Mouse (Mus musculus) splenic B cell, adult 2 months (primary cell): Measurements from ENCODE around the gene Gak.

Experiments used
- DNase-seq: peaks from one replicate; pipeline ENCODE4 v3.0.0-alpha.2; 2011; ENCODE audit warnings: low read depth, low spot score
- H3K27me3 ChIP-seq: 2 replicates; pipeline ENCODE4 v1.6.1; 2012; ENCODE audit warnings: mild to moderate bottlenecking, low read length, moderate library complexity, mixed read lengths; ENCODE audit not compliant: control insufficient read depth, poor library complexity, insufficient read depth, severe bottlenecking
- H3K36me3 ChIP-seq: 2 replicates; pipeline ENCODE4 v1.6.1; 2012; ENCODE audit warnings: mild to moderate bottlenecking, low read length, moderate library complexity, mixed read lengths; ENCODE audit not compliant: control insufficient read depth, poor library complexity, insufficient read depth, severe bottlenecking

The Gak gene

GRCm38 (mm10) chr5:108522597-108522996 lies 107.0 kb downstream of the Gak start:
- no peak for DNase-seq
- H3K27me3 ChIP-seq = no peaks in the 10 kb centered on the region
- no peaks in the 10 kb centered on the region for H3K36me3 ChIP-seq

DNA sequence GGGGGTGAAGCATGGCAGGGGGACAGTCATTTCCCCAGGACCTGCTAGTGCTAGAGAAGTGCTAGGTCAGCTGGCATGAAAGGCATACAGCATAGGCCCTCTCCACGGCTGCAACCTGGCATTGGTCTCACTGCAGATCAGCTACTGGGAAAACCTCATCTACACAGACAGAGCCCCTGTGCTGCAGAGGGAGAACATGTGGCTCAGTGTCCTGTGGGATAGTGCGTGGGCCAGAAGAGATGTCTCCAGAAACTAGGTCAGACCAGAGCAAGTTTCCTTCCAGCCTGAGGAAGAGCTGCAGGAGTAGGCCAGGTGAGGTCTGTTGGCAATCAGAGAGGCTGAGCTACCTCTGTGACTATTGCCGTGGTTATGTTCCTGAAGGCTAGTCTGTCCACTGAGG lies 107.7 kb downstream of the Gak start:
- Histone ChIP-seq H3K36me3 (no peaks in the 10 kb centered on the region), H3K27me3 (no peaks in the 10 kb centered on the region)
- DNase-seq = no peak

DNA sequence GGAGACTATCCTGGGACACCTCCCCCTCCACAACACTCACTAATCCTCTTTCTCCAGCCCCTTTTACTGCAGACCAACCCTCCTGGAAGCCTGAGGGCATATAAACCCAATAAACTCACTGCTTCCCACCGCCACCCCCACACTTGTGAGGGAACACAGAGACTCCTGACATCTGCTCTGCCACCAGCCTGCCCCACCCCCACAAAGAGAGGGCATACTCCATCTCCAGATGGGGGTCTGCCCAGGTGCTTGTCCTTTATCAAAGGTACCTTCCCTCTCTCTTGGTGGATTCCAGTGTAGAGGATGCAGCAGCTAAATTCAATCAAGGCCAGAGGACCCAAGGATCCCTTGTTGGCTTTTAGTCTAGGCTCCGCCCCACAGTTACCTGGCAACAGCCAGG lies 108.5 kb downstream of the Gak start:
- DNase-seq = no peak
- Histone ChIP-seq H3K27me3 (no peaks in the 10 kb centered on the region), H3K36me3 (no peaks in the 10 kb centered on the region)

DNA sequence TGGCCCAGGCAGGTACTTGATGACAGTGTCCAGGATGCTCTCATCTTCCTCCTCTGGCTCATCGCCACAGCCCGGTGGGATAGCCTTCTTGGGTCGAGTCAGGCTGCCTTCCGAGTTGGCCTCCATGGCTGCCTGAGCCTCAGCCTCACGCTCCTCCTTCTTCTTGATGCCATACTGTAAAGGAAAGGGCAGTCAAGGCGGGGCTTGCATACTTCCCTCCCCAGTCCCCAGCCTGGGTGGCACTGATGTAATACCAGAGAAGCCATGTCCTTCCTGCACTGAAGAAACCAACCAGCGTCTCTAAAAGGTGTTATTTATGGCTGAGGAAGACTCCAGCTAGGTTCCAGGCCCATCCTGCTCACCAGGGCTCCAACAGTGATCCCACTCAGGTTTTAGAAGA lies 109.4 kb downstream of the Gak start:
- no peaks in the 10 kb centered on the region for H3K27me3 ChIP-seq
- DNase-seq = no peak
- no peaks in the 10 kb centered on the region for H3K36me3 ChIP-seq
